Mouse (Mus musculus): ENCODE data around the gene Gm49721.
"Not testable (repeated sequence)": the region's sequence is repeated elsewhere in the genome, so short reads cannot be mapped to it uniquely, and the experiment has no call there.

DNA sequence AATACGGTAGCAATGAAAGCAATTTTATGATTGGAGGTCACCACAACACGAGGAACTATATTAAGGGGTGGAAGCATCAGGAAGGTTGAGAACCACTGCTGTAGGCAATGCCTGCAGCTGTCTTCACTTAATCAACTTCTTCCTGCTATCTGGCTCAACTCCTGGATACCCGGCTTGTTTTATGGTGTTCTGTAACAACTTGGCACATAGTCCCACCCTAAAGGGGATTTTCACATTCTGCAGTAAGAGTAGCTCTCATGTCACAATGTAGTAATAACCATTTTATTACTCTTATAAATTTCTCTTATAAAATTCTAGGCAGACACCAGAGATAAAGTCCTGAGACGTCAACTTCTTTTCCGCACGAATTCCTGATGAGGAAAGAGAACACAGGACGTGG lies 30.7 kb downstream of the Gm49721 start:
- not testable (repeated sequence) for TF ChIP-seq CTCF (IDR thresholded peaks at IDR 0.05; ENCODE audit: control insufficient read depth, insufficient read depth, insufficient read length); MYOD1 (IDR thresholded peaks at IDR 0.05; ENCODE audit: control insufficient read depth, insufficient read length, low read depth); CEBPB (IDR thresholded peaks at IDR 0.05; ENCODE audit: low read depth); MYOG (IDR thresholded peaks at IDR 0.05; ENCODE audit: control insufficient read depth, extremely low read depth, insufficient read length)

All from C2C12 (cell line).